Mouse (Mus musculus) hematopoietic stem cell, adult 5-6 weeks (primary cell): Measurements from ENCODE around the gene Shc3. TPM values are rescaled to one million over a fixed set of nuclear protein-coding genes. Genes with fewer than 3 reads are reported as not detected.

Source experiments
- ATAC-seq, 2 experiments: fragments of 125-278 bp in 1 of 2; replicated peaks in 1 of 2; 2 replicates each; pipeline ENCODE4 v1.8.0; 2016 to 2017; ENCODE audit warnings: inconsistent platforms in 2 of 2, mild to moderate bottlenecking in 2 of 2, moderate number of reproducible peaks in 2 of 2, low read depth in 1 of 2, moderate TSS enrichment in 1 of 2; ENCODE audit not compliant: low FRiP score in 2 of 2, poor library complexity in 2 of 2, severe bottlenecking in 2 of 2, insufficient read depth in 1 of 2, low TSS enrichment in 1 of 2
- total RNA-seq: library from RNA; stranded (forward); fragments of 172-1452, 232-1000 nt; gene quantifications from 2 replicates; pipeline ENCODE4 v1.2.3, GENCODE M21; 2017

The Shc3 gene
- total RNA-seq, 1 experiment from 2014 or later = not detected

DNA sequence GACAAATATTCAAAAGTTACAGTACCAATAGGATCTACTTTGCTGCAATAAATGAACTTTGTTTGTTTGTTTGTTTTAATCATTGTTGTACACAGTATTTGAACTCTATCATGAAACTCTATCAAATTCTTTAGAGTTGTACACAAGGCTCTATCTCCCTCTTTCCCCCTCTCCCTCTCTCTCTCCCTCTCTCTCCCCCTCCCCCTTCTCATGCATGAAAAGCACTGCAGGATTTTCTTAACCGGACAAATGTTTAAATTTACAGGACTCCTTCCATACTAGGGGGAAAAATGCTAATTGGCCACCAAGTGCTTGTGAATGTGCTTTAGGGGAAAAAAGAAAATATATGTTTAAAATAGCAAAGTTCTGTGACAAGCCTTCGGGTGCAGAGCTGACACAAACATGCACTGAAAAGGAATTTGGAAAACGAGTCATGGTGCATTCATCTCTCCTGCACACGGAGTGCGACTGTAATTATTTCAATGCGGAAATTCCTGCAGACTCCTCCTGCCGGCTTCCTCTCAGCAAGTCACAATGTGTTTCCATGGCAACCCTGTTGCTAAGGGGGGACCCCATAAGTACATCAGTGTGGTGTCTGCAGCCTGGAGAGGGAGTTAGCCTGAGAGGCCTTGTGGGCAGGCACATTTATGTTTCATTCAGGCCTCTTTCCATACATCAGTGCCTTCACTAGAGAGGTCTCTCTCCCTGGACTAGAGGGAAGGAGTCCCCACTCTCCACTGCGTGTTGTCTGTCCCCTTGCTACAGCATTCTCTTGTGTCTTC is 11.2 kb upstream of the Shc3 start:
- ATAC-seq = no peak

DNA sequence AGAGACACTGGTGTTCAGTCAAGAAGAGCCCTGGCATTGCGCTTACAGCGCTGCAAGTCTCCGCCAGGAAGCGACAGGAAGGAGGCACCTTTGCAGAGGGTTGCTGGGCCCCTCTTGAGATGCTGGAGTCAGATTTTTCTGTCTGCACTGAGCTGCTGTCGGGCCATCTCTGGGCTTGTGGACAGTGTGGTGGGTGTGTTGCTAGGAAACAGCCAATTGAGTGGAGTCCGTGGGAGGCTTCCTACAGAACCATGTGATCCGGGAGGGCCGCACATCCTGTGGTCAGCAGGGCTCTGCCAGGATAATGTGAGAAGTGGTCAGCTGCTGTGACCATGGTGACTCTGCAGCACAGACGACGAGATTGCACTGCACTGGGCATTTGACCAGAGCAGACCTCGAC is 4.6 kb upstream of the Shc3 start:
- no peak for ATAC-seq

DNA sequence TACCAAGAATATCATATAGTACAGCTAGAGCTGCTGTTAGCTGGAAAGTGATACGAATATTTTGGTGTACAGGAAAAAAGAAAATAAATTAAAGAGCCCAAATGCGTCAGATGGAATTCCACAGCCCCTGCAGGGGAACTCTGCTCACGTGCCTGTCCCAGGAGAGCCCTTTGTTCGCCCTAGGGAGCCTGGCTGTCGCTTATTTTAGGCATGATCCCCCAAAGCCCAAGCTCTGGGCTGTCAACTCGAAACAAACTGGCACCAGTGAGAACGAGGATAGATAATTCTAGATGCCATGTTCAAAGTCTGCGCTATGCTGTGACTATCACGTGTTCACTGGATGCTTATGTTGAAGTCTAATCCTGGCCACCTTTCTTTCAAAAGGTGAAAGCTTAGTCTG is 892 bp upstream of the Shc3 start:
- ATAC-seq = no peak

GRCm38 (mm10) chr13:51569685-51570068 is 458 bp upstream of the Shc3 start:
- ATAC-seq = no peak

GRCm38 (mm10) chr13:51568501-51568901 is 718 bp downstream of the Shc3 start:
- no peak for ATAC-seq

- 0 out of 4 replicates have a peak, but pooled peaks of 1 of the 2 experiments have one; percentile 15 for ATAC-seq
These were observed 1.8 kb downstream of the Shc3 start for GRCm38 (mm10) chr13:51567411-51567851.

GRCm38 (mm10) chr13:51567078-51567395 is 2.2 kb downstream of the Shc3 start:
- ATAC-seq = no peak

- no peak for ATAC-seq
These were observed 2.7 kb downstream of the Shc3 start for GRCm38 (mm10) chr13:51566371-51567077.

GRCm38 (mm10) chr13:51564741-51565140 is 4.5 kb downstream of the Shc3 start:
- no peak for ATAC-seq

GRCm38 (mm10) chr13:51553343-51553742 is 15.9 kb downstream of the Shc3 start:
- ATAC-seq = no peak

DNA sequence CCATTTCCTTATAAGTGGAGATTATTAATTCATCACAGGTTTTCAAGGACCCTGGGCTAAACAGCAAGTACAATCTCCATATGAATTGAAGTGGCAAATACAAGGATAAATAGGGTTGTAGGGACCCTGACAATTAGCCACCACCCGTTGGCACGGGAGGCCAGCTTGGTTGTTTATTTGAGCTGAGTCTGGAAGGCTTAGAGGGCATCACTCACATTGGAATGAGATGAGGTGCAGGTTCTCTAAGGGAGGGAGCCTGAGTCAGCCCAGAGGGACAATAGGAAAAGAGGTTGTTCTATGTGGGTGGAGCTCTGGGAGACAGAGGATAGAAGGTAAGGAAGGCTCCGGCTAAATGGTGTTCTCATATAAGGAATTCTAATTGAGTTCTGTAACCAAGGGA is 17.0 kb downstream of the Shc3 start:
- no peak for ATAC-seq

GRCm38 (mm10) chr13:51551824-51552223 is 17.4 kb downstream of the Shc3 start:
- no peak for ATAC-seq

- no peak for ATAC-seq
These were observed 29.4 kb downstream of the Shc3 start for GRCm38 (mm10) chr13:51539816-51540215.

- ATAC-seq = no peak
These were observed 33.9 kb downstream of the Shc3 start for GRCm38 (mm10) chr13:51535326-51535725.

DNA sequence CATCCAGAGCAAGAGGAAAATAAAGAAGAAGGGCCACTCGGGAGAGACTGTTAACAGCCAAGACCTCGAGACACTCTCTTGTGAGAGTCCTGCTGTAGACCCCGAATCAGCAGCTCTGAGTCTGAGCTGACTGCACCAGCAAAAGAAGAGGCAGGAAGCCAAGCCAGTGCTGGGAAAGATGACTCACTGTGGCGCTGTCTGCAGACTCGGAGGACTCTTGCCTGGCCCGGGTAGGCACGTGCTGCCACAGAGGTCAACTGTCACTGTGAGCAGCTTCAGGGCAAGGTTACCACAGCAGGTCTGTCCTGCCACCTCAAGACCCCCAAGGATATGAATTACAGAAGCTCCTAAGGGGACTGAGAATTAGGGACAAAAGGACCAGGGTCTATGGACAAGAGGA is 42.7 kb downstream of the Shc3 start:
- no peak for ATAC-seq

GRCm38 (mm10) chr13:51524316-51524715 is 44.9 kb downstream of the Shc3 start:
- no peak for ATAC-seq

- no peak for ATAC-seq
These were observed 45.9 kb downstream of the Shc3 start for GRCm38 (mm10) chr13:51523311-51523710.

- ATAC-seq = no peak
These were observed 50.3 kb downstream of the Shc3 start for GRCm38 (mm10) chr13:51518880-51519279.

DNA sequence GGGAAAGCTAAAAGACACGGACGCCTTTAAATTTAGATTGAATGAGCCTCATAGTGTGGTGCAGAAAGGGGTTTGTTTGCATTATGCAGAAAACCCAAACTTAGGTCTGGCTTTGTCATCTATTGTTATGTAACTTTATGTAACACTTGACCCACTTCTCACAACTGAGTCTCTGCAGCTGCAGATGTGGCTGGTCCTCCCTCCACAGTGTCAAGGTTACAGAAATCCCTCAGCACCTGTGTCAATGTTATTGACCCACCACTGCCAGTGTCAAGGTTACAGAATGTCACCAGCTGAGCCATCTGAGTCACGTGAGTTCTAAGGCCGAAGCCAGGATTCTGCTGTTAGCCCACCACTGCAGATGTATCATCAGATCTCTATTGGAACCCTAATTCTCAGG is 51.3 kb downstream of the Shc3 start:
- no peak for ATAC-seq
